Mouse (Mus musculus): ENCODE measurements at regions not wholly inside any gene's neighbourhood (a gene's known extent, or its start where the extent isn't known, plus 50 kb on each side); places are given as distances from the start of the nearest gene placed in this dataset.
"Not testable (repeated sequence)": the region's sequence is repeated elsewhere in the genome, so short reads cannot be mapped to it uniquely, and the experiment has no call there.

- Histone ChIP-seq H3K27me3 (replicated peaks; ENCODE audit: control insufficient read depth, insufficient read depth, low read length) (no peaks in the 10 kb centered on the region), H3K27ac (ENCODE audit: low read depth) (no peak overlapping the region), H3K4me1 (replicated peaks; ENCODE audit: control insufficient read depth, insufficient read depth, low read length) (no peaks in the 10 kb centered on the region), H3K9me3 (ENCODE audit: control insufficient read depth, low read length) (no peaks in the 10 kb centered on the region), H3K9ac (ENCODE audit: low read length) (no peak overlapping the region), H3K36me3 (ENCODE audit: control insufficient read depth, insufficient read depth, low read length) (no peaks in the 10 kb centered on the region), H3K4me2 (ENCODE audit: low read length) (no peak overlapping the region), H3K4me3 (ENCODE audit: low read depth, low read length) (no peak overlapping the region)
- DNase-seq (ENCODE audit: low spot score) (no peak), ATAC-seq (replicated peaks; ENCODE audit: low FRiP score, low TSS enrichment, low read depth) (no peak)
- 83% methylated on average over 5 of the region's 5 CpGs for WGBS
Measured at GRCm38 (mm10) chr3:60858474-60859118, 144.0 kb upstream of the P2ry1 start.

GRCm38 (mm10) chr3:60859119-60859515 is 143.5 kb upstream of the P2ry1 start:
- Histone ChIP-seq H3K9ac (ENCODE audit: low read length) (no peak overlapping the region), H3K9me3 (ENCODE audit: control insufficient read depth, low read length) (no peaks in the 10 kb centered on the region), H3K4me1 (replicated peaks; ENCODE audit: control insufficient read depth, insufficient read depth, low read length) (no peaks in the 10 kb centered on the region), H3K4me3 (ENCODE audit: low read depth, low read length) (no peak overlapping the region), H3K27ac (ENCODE audit: low read depth) (no peak overlapping the region), H3K36me3 (ENCODE audit: control insufficient read depth, insufficient read depth, low read length) (no peaks in the 10 kb centered on the region), H3K4me2 (ENCODE audit: low read length) (no peak overlapping the region), H3K27me3 (replicated peaks; ENCODE audit: control insufficient read depth, insufficient read depth, low read length) (no peaks in the 10 kb centered on the region)
- DNase-seq (ENCODE audit: low spot score) (no peak), ATAC-seq (replicated peaks; ENCODE audit: low FRiP score, low TSS enrichment, low read depth) (no peak)
- WGBS: 84% methylated on average over 3 of the region's 3 CpGs

DNA sequence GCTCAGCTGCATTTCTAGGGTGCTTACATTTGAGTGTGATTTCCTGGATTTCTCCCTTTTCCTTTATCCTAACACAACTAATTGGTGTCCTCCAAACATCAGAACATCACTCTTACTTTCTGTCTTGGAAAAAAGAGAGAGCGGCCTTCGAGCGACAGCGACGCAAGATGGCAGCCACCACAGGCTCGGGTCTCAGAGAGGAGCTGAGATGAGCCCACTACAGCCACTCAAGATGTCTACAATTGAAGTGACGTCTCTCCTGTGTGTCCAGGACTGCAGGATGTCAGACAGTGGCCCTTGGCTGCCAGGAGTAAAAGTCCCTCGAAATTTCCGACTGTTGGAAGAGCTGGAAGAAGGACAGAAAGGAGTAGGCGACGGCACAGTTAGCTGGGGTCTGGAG is 125.7 kb upstream of the P2ry1 start:
- H3K4me2 ChIP-seq (ENCODE audit: low read length); H3K27me3 ChIP-seq (replicated peaks; ENCODE audit: control insufficient read depth, insufficient read depth, low read length); H3K36me3 ChIP-seq (ENCODE audit: control insufficient read depth, insufficient read depth, low read length); H3K27ac ChIP-seq (ENCODE audit: low read depth); H3K9me3 ChIP-seq (ENCODE audit: control insufficient read depth, low read length); H3K4me3 ChIP-seq (ENCODE audit: low read depth, low read length); DNase-seq (ENCODE audit: low spot score); H3K9ac ChIP-seq (ENCODE audit: low read length); H3K4me1 ChIP-seq (replicated peaks; ENCODE audit: control insufficient read depth, insufficient read depth, low read length); ATAC-seq (replicated peaks; ENCODE audit: low FRiP score, low TSS enrichment, low read depth): not testable (repeated sequence)
- WGBS: 92% methylated on average over 9 of the region's 11 CpGs

GRCm38 (mm10) chr3:60878880-60879279 is 123.7 kb upstream of the P2ry1 start:
- H3K9ac ChIP-seq (ENCODE audit: low read length): no peak overlapping the region
- no peaks in the 10 kb centered on the region for H3K9me3 ChIP-seq (ENCODE audit: control insufficient read depth, low read length)
- H3K4me1 ChIP-seq (replicated peaks; ENCODE audit: control insufficient read depth, insufficient read depth, low read length): no peaks in the 10 kb centered on the region
- DNase-seq (ENCODE audit: low spot score) (no peak), ATAC-seq (replicated peaks; ENCODE audit: low FRiP score, low TSS enrichment, low read depth) (no peak)
- no peak overlapping the region for H3K27ac ChIP-seq (ENCODE audit: low read depth)
- no peak overlapping the region for H3K4me2 ChIP-seq (ENCODE audit: low read length)
- H3K4me3 ChIP-seq (ENCODE audit: low read depth, low read length): no peak overlapping the region
- WGBS: 94% methylated on average over 3 of the region's 3 CpGs
- no peaks in the 10 kb centered on the region for H3K27me3 ChIP-seq (replicated peaks; ENCODE audit: control insufficient read depth, insufficient read depth, low read length)
- no peaks in the 10 kb centered on the region for H3K36me3 ChIP-seq (ENCODE audit: control insufficient read depth, insufficient read depth, low read length)

- Histone ChIP-seq H3K4me2 (ENCODE audit: low read length) (no peak overlapping the region), H3K27ac (ENCODE audit: low read depth) (no peak overlapping the region), H3K9me3 (ENCODE audit: control insufficient read depth, low read length) (no peaks in the 10 kb centered on the region), H3K9ac (ENCODE audit: low read length) (no peak overlapping the region), H3K4me3 (ENCODE audit: low read depth, low read length) (no peak overlapping the region), H3K4me1 (replicated peaks; ENCODE audit: control insufficient read depth, insufficient read depth, low read length) (no peaks in the 10 kb centered on the region), H3K27me3 (replicated peaks; ENCODE audit: control insufficient read depth, insufficient read depth, low read length) (no peaks in the 10 kb centered on the region), H3K36me3 (ENCODE audit: control insufficient read depth, insufficient read depth, low read length) (no peaks in the 10 kb centered on the region)
- 61% methylated on average over 3 of the region's 3 CpGs for WGBS
- no peak for ATAC-seq (replicated peaks; ENCODE audit: low FRiP score, low TSS enrichment, low read depth)
- DNase-seq (ENCODE audit: low spot score): no peak
Measured at GRCm38 (mm10) chr3:60884027-60884426, 118.6 kb upstream of the P2ry1 start.

GRCm38 (mm10) chr3:60889191-60889861 is 113.3 kb upstream of the P2ry1 start:
- no peaks in the 10 kb centered on the region for H3K36me3 ChIP-seq (ENCODE audit: control insufficient read depth, insufficient read depth, low read length)
- no peak overlapping the region for H3K4me3 ChIP-seq (ENCODE audit: low read depth, low read length)
- H3K9ac ChIP-seq (ENCODE audit: low read length): no peak overlapping the region
- H3K27me3 ChIP-seq (replicated peaks; ENCODE audit: control insufficient read depth, insufficient read depth, low read length): no peaks in the 10 kb centered on the region
- DNase-seq (ENCODE audit: low spot score) (no peak), ATAC-seq (replicated peaks; ENCODE audit: low FRiP score, low TSS enrichment, low read depth) (no peak)
- H3K9me3 ChIP-seq (ENCODE audit: control insufficient read depth, low read length): no peaks in the 10 kb centered on the region
- 97% methylated on average over 4 of the region's 4 CpGs for whole genome bisulfite sequencing
- H3K4me2 ChIP-seq (ENCODE audit: low read length): no peak overlapping the region
- H3K4me1 ChIP-seq (replicated peaks; ENCODE audit: control insufficient read depth, insufficient read depth, low read length): no peaks in the 10 kb centered on the region
- H3K27ac ChIP-seq (ENCODE audit: low read depth): no peak overlapping the region

- ATAC-seq (replicated peaks; ENCODE audit: low FRiP score, low TSS enrichment, low read depth): no peak
Measured at GRCm38 (mm10) chr3:60897628-60898269, 104.8 kb upstream of the P2ry1 start.

DNA sequence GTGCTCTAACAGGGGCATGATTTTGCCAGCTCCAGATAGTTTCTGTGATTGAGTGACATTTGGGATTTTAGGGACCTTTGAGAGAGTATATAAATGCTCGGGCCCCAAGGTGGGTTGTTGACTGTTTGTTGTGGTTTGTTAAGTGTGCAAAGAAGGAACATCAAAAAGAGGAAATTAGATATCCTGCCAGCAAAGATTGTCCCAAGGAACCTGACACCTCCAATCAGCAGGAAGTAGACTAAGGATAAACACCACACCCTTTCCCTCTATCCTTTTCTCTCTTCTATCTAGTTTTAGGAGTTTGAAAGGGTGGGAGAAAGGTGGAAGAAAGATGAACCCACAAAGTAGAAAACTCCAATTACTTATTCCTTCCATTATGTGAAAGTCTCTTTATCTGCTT is 103.9 kb upstream of the P2ry1 start:
- ATAC-seq (replicated peaks; ENCODE audit: low FRiP score, low TSS enrichment, low read depth) (no peak), DNase-seq (ENCODE audit: low spot score) (no peak)
- 87% methylated on average over 1 of the region's 1 CpGs for WGBS
- Histone ChIP-seq H3K27me3 (replicated peaks; ENCODE audit: control insufficient read depth, insufficient read depth, low read length) (no peaks in the 10 kb centered on the region), H3K9ac (ENCODE audit: low read length) (no peak overlapping the region), H3K9me3 (ENCODE audit: control insufficient read depth, low read length) (no peaks in the 10 kb centered on the region), H3K27ac (ENCODE audit: low read depth) (no peak overlapping the region), H3K4me2 (ENCODE audit: low read length) (no peak overlapping the region), H3K4me3 (ENCODE audit: low read depth, low read length) (no peak overlapping the region), H3K4me1 (replicated peaks; ENCODE audit: control insufficient read depth, insufficient read depth, low read length) (no peaks in the 10 kb centered on the region), H3K36me3 (ENCODE audit: control insufficient read depth, insufficient read depth, low read length) (no peaks in the 10 kb centered on the region)

More at GRCm38 (mm10) chr3:60897628-60898269, 104.8 kb upstream of the P2ry1 start:
- H3K4me2 ChIP-seq (ENCODE audit: low read length): no peak overlapping the region
- no peak overlapping the region for H3K9ac ChIP-seq (ENCODE audit: low read length)
- WGBS: 42% methylated on average over 5 of the region's 5 CpGs
- H3K4me3 ChIP-seq (ENCODE audit: low read depth, low read length): no peak overlapping the region
- no peaks in the 10 kb centered on the region for H3K9me3 ChIP-seq (ENCODE audit: control insufficient read depth, low read length)
- no peak for DNase-seq (ENCODE audit: low spot score)
- no peaks in the 10 kb centered on the region for H3K36me3 ChIP-seq (ENCODE audit: control insufficient read depth, insufficient read depth, low read length)
- no peak overlapping the region for H3K27ac ChIP-seq (ENCODE audit: low read depth)
- no peaks in the 10 kb centered on the region for H3K4me1 ChIP-seq (replicated peaks; ENCODE audit: control insufficient read depth, insufficient read depth, low read length)
- H3K27me3 ChIP-seq (replicated peaks; ENCODE audit: control insufficient read depth, insufficient read depth, low read length): no peaks in the 10 kb centered on the region
